Mouse (Mus musculus) testis, postnatal 10 days (tissue): ENCODE data around the gene Ddx21.

Source experiments
- DNase-seq: peaks from one replicate; pipeline ENCODE4 v3.0.0; 2021; ENCODE audit warnings: low spot score

Gene Ddx21

DNA sequence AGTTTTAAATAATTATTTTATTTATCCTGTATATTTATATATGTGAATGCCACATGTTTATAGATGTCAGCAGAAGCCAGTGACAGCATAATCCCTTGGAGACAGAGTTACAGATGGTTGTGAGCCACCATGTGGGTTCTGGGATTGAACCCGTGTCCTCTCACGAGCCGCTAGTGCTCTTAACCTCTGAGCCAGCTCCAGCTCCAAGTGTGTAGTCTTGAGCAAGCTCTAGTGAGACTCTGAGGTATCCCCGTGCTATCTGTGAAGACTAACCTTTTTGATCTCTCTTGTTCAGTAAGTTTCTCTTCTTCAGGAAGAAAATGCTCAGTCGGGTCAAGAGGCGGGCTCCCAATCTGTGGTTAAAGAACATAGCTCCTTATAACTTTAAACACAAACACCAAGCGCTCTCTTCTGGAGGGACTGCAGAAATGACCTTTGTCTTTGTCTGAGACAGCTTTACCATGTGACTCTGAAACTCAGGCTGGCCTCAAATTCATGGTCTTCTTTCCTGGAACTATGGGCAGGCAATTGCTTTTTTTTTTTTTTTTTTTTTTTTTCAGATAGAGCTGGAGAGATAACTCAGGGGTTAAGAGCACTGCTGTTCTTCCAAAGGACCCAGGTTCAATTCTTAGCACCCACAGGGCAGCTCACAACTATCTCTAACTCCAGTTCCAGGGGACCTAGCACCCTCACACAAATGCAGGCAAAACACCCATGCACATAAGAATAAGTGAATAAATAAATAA, 31.8 kb downstream of the Ddx21 start:
- no peak for DNase-seq

DNA sequence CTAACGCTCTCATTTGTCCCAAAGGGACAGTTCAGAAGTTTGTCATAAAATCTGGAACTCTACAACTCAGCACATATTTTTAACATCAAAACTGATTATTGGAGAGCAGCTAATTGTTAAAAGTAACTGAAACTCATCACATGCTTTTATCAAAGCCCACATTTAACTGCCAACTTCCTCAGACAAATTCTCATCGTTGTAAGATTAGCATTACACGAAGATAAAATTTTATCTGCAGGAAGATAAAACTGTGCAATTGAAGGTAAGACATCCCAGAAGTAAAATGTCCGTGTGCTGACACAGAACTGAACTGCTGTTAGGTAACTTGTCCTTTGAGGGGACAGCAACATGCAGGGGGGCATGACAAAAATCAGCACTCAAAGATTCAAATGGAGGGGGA, 33.2 kb downstream of the Ddx21 start:
- no peak for DNase-seq

DNA sequence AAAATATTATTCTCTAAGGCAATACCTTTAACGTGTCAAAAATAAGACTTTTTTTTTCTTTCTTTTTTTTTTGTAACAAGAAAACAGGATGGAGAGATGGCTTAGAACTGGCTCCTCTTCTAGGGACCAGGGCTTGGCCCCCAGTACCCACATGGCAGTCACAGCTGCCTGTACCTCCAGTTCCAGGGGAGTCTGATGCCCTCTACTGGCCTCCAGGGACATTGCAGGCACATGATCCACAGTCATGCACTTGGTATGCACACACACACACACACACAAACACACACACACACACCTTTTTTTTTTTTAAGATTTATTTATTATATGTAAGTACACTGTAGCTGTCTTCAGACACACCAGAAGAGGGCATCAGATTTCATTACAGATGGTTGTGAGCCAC, 44.3 kb downstream of the Ddx21 start:
- no peak for DNase-seq

DNA sequence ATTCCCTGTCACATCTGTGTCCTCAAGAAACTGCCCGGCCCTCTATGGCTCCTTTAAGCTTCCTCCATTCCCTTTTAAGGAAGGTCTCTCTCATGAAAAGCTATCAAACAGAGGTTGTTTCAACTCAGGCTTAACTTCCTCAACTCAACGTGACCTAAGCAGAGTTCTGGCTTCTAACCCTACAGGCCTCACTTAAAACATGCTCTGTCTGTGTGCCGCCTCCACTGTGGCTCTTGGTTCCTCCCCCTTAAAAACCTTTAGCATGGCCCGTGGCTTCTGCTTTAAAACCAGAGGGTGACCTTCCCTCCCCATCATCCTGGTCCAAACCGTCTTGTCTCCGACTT, 45.6 kb downstream of the Ddx21 start:
- DNase-seq = no peak

DNA sequence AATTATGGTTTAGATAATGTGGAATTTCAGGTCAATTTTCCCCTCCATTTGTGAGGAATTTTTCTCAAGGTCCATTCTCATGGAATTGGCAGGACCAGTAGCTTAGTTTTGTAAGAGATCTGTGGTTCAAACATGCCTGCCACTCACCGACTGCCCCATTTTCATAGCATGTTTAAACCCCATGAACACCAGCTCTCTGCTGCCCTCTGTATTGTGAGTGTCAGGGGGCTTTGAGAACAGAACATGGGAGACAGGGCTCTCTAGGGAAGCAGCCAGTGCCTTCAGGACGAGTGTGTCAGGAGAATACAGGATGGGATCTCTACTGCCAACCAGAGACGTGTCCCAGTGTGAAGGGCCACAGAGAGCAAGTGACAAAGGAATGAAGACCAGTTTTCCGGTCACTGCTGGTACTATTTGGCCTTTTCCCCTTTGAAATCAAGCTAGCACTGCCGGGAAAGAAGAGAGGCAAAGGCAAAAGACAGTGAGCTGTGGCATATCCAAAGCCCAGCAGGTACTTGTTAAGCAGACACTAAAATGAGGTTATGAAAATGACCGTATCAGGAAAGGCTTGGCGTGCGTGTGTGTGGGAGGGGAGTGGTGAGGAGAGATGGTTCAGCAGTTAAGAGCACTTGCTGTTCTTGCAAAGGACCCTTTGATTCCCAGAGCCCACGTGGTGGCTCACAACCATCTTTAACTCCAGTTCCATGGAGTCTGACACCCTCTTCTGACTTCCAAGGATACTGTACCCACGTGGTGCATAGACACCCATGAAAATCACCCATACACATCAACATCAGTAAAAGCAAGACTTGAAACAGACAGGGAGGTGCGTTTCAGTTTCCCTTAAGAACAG, 46.1 kb downstream of the Ddx21 start:
- no peak for DNase-seq

DNA sequence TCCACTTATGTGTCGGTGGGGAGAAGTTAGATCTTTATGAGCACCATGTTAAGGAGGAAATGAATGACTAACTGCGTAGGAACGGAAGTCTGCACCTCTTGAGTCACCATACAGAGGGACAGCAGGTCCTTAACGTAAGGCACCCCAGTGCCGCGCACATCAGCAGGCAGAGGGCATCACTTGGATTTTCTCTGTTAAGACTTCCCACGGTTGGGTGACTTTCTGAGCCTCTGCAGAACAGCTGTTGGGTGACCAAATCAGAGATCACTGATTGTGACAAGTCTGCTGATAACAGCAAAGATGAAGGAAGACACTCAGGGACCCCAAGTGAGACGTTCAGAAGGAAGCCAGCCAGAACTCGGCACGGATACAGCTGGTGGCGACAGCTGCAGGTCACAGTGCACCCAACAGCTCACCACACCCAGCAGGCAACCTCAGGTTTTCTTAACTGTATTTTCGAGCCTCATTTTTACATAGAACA, 48.4 kb downstream of the Ddx21 start:
- DNase-seq = no peak

DNA sequence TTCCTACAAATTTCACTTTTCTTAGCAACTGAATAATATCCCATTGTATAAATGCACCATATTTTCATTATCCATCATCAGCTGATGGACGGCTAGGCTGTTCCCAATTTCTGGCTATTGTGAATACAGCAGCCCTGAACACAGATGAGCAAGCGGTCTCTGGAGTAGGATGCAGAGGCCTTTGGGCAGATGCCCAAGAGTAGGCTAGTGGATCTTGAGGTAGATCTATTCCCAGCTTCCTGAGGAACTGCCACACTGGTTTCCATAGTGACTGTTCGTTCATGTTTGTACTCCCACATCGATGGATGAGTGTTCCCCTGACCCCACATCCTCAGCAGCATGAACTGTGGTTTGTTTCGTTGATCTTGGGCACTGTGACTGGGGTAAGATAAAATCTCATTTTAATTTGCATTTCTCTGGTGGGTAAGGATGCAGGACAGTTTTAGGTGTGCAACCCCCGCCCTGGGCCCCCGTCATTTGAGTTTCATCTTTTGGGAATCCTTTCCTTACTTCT, 51.2 kb downstream of the Ddx21 start:
- no peak for DNase-seq

DNA sequence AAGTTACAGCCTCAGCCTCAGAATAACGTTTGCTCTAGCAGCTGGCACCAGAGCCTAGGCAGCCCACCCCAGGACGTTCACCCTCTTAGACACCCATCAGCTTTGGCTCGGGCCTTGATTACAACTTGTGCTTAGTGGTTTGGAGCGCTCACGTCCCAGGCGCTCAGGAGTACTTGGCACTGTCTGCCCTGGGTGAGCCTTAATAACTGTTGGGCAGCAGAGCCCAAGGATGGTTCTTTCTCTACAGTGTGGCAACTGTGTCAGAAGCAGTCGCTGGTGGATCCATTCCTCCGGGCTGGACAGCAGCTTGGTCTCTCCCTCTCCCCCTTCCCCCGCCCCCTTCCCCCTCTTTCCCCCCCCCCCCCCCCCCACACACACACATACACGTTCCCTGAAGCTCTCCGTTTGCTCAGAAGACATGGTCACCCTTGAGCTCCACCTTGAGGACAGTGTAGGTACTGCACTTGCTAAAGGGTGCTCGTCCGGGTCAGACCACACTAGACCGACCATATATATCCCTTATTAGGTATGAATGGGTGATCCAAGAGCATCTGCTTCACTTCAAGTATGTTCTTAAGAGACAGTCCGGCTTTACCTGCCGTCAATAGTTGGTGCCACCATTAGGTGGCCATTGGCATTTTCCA, 52.4 kb downstream of the Ddx21 start:
- peak; percentile 86 for DNase-seq

DNA sequence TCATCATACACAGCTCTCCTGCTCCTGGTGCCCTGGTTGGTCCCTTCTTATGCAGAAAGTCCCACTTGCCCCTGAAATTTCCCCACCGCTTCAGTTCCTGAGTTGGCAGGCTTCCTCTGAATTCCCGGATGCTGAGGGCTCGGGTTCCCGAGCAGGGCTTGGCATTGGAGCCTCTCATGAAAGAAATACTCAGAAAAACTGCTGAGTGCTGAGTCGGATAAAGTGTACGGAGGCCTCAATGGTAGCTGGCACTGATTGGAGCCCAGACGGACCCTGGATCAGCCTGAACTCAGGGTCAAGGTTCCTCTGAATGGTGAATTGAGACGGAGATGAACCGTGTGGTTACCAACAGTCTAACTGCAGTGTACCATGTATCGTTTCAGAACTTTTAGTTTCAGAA, 55.6 kb downstream of the Ddx21 start:
- no peak for DNase-seq

DNA sequence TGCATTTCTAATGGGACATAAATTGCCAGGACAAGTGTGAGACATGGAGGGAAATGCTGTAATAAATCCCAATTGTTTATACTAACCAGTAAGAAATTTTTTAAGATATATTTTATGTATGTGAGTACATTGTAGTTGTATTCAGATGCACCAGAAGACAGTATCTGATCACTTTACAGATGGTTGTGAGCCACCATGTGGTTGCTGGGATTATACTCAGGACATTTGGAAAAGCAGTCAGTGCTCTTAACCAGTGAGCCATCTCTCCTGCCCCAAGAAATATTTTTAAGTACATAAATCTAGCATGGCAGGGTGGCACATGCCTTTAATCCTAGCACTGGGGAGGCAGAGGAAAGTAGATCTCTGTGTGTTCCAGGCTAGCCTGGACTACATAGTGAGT, 56.3 kb downstream of the Ddx21 start:
- no peak for DNase-seq

DNA sequence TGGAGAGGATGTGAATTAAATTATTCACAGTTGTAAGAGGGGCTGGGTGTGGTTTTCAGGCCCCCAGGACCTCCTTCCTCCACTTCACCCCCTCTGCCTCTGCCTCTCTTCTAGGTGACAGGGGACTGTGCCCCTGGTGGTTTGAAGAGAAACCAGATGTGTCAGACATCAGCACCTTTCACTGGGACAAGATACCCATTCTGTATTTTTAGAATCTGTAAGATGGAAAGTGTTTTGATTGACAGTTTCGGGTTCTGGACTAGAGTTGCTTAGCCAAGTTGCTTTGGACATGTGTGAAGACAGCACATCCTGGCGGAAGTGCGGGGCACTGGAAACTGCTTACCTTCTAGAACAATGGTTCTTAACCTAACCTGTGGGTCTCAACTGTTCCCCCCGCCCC, 57.8 kb downstream of the Ddx21 start:
- no peak for DNase-seq

DNA sequence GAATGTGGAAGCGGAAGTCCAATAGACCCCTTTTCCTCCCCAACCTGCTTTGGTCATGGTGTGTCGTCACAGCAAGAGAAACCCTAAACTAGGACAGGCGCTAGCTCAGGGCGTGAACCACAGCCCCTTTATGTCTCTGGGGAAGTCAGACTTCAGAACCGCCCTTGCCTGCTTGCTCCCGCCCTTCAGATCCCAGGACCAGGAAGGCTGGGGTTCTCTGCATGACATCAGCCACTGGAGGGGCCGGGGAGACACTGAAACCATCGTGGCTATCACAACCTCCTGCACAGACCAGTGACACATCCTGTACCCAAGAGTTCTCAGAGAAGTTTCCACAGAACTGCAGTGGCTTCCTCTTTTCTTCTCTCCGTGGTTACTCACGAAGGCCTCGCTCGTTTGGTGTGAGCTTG, 58.7 kb downstream of the Ddx21 start:
- no peak for DNase-seq

DNA sequence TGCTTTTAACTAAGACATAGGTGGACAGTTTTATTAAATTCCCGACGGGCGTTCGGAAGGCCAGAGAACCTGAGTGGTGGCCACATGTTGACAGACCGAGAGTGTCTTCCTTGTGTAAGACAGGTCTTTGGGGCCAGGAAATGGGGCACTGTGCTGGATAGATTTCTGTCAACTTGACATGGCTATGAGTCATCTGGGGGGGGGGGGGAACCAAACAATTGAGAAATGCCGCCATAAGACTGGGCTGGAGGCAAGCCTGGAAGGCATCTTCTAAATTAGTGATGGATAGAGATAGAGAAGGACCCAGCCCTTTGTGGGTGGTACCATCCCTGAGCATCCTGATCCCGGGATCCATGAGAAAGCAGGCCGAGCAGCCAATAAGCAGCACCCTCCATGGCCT, 59.2 kb downstream of the Ddx21 start:
- DNase-seq = no peak

DNA sequence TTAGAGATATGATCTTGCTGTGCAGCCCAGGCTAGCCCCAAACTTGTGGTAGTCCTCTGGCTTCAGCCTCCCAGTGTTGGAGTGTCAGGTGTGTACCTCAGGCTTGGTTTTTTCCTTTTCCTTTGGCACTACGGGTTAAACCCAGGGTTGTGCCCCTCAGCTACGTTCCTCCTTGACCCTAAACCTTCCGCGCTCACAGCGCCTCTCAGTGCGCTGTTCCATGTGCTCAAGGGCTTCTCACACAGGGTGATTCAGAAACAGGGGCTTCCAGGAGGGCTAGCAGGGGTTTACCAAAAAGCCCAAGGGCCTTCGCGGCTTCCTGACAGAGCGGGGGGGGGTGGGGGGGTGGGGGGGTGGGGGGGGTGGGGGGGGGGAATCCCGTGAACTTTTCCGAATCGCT, 59.6 kb downstream of the Ddx21 start:
- DNase-seq = no peak

DNA sequence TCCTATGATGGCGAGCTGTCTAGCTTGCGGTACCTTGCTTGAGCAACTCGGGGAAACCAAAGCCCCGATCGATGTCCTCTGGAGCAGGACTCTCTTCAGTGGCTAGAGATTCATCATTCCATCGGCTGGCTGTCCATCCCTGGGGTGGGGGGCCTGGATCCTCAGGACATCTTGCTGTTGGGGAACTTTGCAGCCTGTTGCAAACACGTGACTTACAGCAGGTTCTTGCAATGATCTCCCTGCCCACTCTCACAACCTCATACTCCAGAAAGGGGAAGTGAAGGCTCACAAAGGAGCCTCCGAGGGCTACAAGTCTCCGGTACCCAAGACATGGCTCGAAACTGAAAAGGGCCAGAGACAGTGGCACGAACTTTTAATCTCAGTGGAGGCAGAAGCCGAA, 60.6 kb downstream of the Ddx21 start:
- DNase-seq = no peak

DNA sequence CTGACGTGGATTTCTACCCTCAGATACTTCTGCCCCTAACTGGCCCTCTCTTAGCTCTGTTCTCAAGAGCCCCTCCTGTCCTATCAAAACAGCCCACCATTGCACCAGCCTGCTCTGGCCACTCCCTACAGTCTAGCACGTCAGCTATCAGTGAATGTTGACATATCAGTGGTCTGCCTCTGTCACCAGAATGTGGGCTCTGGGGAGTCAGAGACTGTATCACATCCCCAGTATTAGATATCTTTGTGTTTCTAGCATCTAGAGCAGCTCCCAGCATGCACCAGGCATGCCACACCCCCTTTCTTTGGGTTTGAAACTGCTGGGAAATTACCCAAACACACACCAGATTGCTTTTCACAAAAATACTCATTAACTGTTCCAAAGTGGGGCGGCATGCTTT, 61.3 kb downstream of the Ddx21 start:
- no peak for DNase-seq

DNA sequence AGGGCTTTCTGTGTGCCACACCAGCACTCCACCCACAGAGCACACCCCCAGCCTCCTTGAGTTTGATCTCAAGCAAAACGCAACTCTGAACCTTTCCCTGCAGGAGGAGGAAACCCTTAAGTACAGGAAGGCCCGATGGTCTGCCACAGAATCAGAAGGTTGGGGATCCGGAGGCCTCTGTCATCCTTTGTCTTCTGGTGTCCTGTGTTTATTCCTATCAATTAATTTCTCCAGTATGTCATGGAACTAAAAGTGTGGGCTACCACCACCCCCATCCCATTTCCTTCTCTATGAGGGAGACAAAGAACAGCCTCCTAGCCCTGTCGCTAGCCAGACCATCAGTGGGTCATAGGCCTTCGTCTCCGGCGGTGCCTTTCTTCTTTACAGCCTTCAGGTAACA, 67.6 kb downstream of the Ddx21 start:
- no peak for DNase-seq

DNA sequence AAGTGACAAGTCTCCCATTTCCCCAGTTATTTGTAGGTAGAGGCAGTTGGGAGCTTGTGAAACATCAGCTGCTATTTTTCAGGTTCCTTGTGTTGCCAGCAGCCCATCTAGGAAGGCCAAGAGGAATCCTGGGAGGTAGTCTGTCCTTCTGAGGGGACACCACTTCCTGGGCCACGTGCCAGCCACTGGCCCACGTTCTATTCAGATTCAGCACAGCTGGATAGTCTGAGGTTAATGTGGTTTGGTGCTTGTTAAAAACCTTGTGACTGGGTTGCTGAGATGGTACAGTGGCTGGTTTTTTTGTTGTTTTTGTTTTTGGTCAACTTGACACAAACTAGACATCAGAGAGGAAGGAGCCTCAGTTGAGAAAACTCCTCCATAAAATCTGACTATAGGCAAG, 69.2 kb downstream of the Ddx21 start:
- no peak for DNase-seq
